Mouse (Mus musculus) small intestine, adult 10 weeks (tissue): ENCODE measurements around the gene Lhfpl2. TPM values are rescaled to one million over a fixed set of nuclear protein-coding genes. Genes with fewer than 3 reads are reported as not detected.

ENCODE experiments used
- polyA plus RNA-seq: library from polyadenylated mRNA; stranded (reverse); fragments of 350-450 nt; fragmentation: Illumina TruSeq; extraction: RNeasy Lipid Tissue Mini Kit (QIAGEN cat#74804); gene quantifications from one replicate; pipeline ENCODE4 v1.2.3, GENCODE M21; 2014; ENCODE audit warnings: low replicate concordance

The Lhfpl2 gene
- 18.2 TPM for polyA plus RNA-seq

DNA sequence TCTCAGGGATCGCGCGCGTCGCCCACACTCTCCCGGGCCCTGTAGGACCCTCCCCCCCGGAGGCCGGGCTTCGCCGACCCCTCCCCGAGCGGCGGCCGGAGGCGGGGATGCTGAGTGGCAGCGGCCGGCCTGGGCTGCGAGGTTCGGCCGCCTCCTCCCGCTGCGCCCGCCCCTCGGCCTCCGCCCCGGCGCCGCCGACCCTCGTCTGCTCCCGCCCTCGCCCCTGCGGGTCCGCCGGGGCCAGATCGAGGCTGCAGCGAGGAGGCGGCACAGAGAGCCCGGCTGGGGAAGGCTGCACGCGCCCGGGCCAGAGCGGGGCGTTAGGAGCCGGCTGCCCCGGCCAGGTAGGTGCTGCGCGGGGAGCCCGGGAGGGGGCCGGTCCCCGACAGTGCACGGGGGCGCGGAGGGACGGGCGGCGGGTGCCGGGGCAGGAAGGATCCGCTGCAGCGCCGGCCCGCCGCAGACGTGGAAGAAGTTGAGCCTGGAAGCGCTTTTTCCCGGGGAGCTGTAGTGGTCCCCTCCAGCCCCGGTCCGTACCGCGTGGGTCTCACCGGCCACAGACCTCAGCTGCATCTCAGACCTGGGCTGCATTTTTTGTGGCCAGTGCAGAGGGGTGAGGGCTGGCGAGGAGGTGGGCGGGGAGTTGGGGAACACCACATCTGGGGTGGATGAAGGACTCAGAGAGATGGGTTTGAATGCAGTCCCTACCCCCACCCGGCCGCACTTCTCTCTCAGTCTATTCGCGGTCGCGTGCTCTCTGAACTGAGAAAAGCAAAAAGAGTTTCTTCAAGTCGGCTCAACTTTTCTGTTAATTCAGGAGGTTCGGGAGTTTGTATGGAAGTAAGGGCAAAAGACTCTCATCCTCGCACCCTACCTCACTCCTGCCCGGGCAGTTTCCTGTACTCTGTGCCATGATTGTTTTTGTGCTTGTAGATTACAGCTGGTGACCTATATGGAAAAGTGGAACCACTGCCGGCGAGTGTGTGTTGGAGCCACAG is at the start of gene Lhfpl2:
TSS of gene Lhfpl2 (plus strand) at position 234 of the 998 bp plus-strand sequence.

Other genes with a start within 250 kb of the Lhfpl2 start
- gene Scamp1, start 228.1 kb downstream of the Lhfpl2 start, polyA plus RNA-seq: 122 TPM